14 mouse cellular contexts compared by ENCODE assay signal in the genomic region with DNA sequence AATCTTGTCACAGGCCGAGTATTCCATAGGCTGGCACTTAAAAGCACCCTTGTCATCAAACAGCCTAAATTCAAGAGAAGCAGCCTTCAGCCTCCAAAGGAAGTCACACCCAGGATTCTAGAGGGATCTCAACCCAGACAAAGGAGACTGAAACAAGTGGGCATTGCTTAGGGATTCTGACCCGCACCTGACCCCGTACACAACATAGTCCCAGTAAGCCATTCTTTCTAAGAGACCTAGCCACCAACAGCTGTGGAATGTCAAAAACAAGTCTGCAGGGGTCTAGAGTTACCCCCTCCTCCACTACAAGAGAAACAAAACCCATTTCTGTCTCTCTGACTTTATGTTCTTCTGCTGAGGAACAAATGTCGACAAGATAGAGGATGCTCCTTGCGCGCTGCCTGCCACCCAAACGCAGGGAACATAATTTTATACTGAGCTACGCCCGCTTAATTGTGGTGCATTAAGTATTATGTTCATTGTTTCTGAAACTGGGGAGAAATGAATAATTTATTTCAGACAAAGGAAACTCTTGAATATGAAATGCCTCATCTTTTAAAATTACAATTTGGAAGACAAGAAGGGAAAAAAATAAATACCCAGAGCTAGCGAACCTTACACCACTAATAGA. TPM values are rescaled to one million over a fixed set of nuclear protein-coding genes. Genes with fewer than 3 reads are reported as not detected.
DNase-seq lines count a peak whose midpoint lies in the region; ATAC-seq and TF ChIP-seq lines count a peak whose summit lies in the region.
"Had no signal": no experiment of that assay in that cellular context is flagged by ENCODE, and none has a peak within 500 bp of the region (broad histone marks: within the 10 kb centered on the region; RNA-seq: fewer than 3 reads in every experiment).

No protein-coding gene starts in this region.

- TF ChIP-seq CTCF in hindbrain, postnatal 0 days (IDR thresholded peaks at IDR 0.05; ENCODE audit: low read depth): no peak

- H3K27ac ChIP-seq in hindbrain, embryonic 13.5 days: peak overlapping the region; percentile 40; the same call in 1 of the 2 replicates
- no peak overlapping the region for H3K27ac ChIP-seq in hindbrain, postnatal 0 days
- peak overlapping the region; percentile 49; the same call in 1 of the 2 replicates for H3K27ac ChIP-seq in midbrain, embryonic 10.5 days (replicated peaks)
- H3K27ac ChIP-seq in midbrain, embryonic 11.5 days (ENCODE audit: low read depth, low read length): no peak overlapping the region
- H3K27ac ChIP-seq in embryonic facial prominence, embryonic 10.5 days (replicated peaks): peak overlapping the region; percentile 35; the same call in 1 of the 2 replicates
- H3K27ac ChIP-seq: liver, embryonic 15.5 days had no signal

- 47% methylated on average over 10 of the region's 10 CpGs for WGBS in hindbrain, embryonic 13.5 days
- WGBS in hindbrain, postnatal 0 days: 53% methylated on average over 10 of the region's 10 CpGs
- 73% methylated on average over 10 of the region's 10 CpGs for WGBS in midbrain, embryonic 10.5 days
- 72% methylated on average over 10 of the region's 10 CpGs for WGBS in midbrain, embryonic 11.5 days
- WGBS in embryonic facial prominence, embryonic 10.5 days: 63% methylated on average over 10 of the region's 10 CpGs

- H3K36me3 ChIP-seq in hindbrain, embryonic 13.5 days: no peaks in the 10 kb centered on the region
- H3K36me3 ChIP-seq in hindbrain, postnatal 0 days (ENCODE audit: insufficient read depth, low read length): no peaks in the 10 kb centered on the region
- H3K36me3 ChIP-seq in midbrain, embryonic 10.5 days: no peaks in the 10 kb centered on the region
- no peaks in the 10 kb centered on the region for H3K36me3 ChIP-seq in midbrain, embryonic 11.5 days (ENCODE audit: control insufficient read depth, insufficient read depth, low read length)
- H3K36me3 ChIP-seq in embryonic facial prominence, embryonic 10.5 days (replicated peaks): no peaks in the 10 kb centered on the region
- H3K36me3 ChIP-seq: liver, embryonic 15.5 days had no signal

- no peak overlapping the region for H3K4me3 ChIP-seq in hindbrain, embryonic 13.5 days
- H3K4me3 ChIP-seq in hindbrain, postnatal 0 days (ENCODE audit: low read length): no peak overlapping the region
- H3K4me3 ChIP-seq in midbrain, embryonic 10.5 days: no peak overlapping the region
- H3K4me3 ChIP-seq in midbrain, embryonic 11.5 days (ENCODE audit: low read depth, low read length): no peak overlapping the region
- no peak overlapping the region for H3K4me3 ChIP-seq in embryonic facial prominence, embryonic 10.5 days
- H3K4me3 ChIP-seq: liver, embryonic 15.5 days had no signal

- no peak for ATAC-seq in hindbrain, embryonic 13.5 days (ENCODE audit: low FRiP score)
- no peak for ATAC-seq in hindbrain, postnatal 0 days
- no peak for ATAC-seq in midbrain, embryonic 11.5 days (ENCODE audit: low FRiP score)
- ATAC-seq: CD4-positive, CD25-positive, alpha-beta regulatory T cell, adult 4 months; intestine, embryonic 16.5 days had no signal

- no peak for DNase-seq in hindbrain, postnatal 0 days (ENCODE audit: low spot score)
- no peak for DNase-seq in midbrain, embryonic 10.5 days (ENCODE audit: low spot score)
- DNase-seq in midbrain, embryonic 11.5 days (ENCODE audit: low spot score, missing footprints): no peak
- peak; percentile 22 for DNase-seq in embryonic facial prominence, embryonic 10.5 days (ENCODE audit: low spot score)
- DNase-seq in gastrocnemius, postnatal 25 days: no peak
- DNase-seq in cerebellum, adult 9-10 months: no peak
- DNase-seq: adrenal gland, adult 8-10 months; cerebellum, postnatal 25 days; heart, postnatal 14 days; thymus, postnatal 36 days had no signal

- H3K9me3 ChIP-seq in hindbrain, embryonic 13.5 days: no peaks in the 10 kb centered on the region
- H3K9me3 ChIP-seq in hindbrain, postnatal 0 days (ENCODE audit: low read length): no peaks in the 10 kb centered on the region
- no peaks in the 10 kb centered on the region for H3K9me3 ChIP-seq in midbrain, embryonic 10.5 days (replicated peaks)
- H3K9me3 ChIP-seq in midbrain, embryonic 11.5 days (ENCODE audit: control insufficient read depth, low read length): no peaks in the 10 kb centered on the region
- no peaks in the 10 kb centered on the region for H3K9me3 ChIP-seq in embryonic facial prominence, embryonic 10.5 days
- H3K9me3 ChIP-seq: liver, embryonic 15.5 days had no signal

- H3K4me2 ChIP-seq in hindbrain, embryonic 13.5 days: no peak overlapping the region
- no peak overlapping the region for H3K4me2 ChIP-seq in hindbrain, postnatal 0 days (ENCODE audit: low read depth, low read length)
- no peak overlapping the region for H3K4me2 ChIP-seq in midbrain, embryonic 11.5 days
- H3K4me2 ChIP-seq: liver, embryonic 15.5 days had no signal

- H3K4me1 ChIP-seq in hindbrain, embryonic 13.5 days (replicated peaks): peaks cover 36% of the 10 kb centered on the region
- no peaks in the 10 kb centered on the region for H3K4me1 ChIP-seq in hindbrain, postnatal 0 days (ENCODE audit: insufficient read depth, low read length)
- H3K4me1 ChIP-seq in midbrain, embryonic 10.5 days: peaks cover 24% of the 10 kb centered on the region
- peaks cover 5% of the 10 kb centered on the region; the same call in 1 of the 2 replicates for H3K4me1 ChIP-seq in midbrain, embryonic 11.5 days (ENCODE audit: control insufficient read depth, insufficient read depth, low read length)
- peaks cover 27% of the 10 kb centered on the region for H3K4me1 ChIP-seq in embryonic facial prominence, embryonic 10.5 days

- no peaks in the 10 kb centered on the region for H3K27me3 ChIP-seq in hindbrain, embryonic 13.5 days
- H3K27me3 ChIP-seq in hindbrain, postnatal 0 days (ENCODE audit: insufficient read depth, low read length): no peaks in the 10 kb centered on the region
- no peaks in the 10 kb centered on the region for H3K27me3 ChIP-seq in midbrain, embryonic 10.5 days (ENCODE audit: low read depth, poor library complexity, severe bottlenecking)
- H3K27me3 ChIP-seq in midbrain, embryonic 11.5 days (ENCODE audit: control insufficient read depth, insufficient read depth, low read length): no peaks in the 10 kb centered on the region
- H3K27me3 ChIP-seq in embryonic facial prominence, embryonic 10.5 days (replicated peaks; ENCODE audit: low read depth, poor library complexity, severe bottlenecking): 0 out of 2 replicates have a peak, but pooled peaks cover 18% of the 10 kb centered on the region
- H3K27me3 ChIP-seq: liver, embryonic 15.5 days had no signal

- no peak overlapping the region for H3K9ac ChIP-seq in hindbrain, embryonic 13.5 days
- H3K9ac ChIP-seq in hindbrain, postnatal 0 days (replicated peaks; ENCODE audit: low read length): no peak overlapping the region
- no peak overlapping the region for H3K9ac ChIP-seq in midbrain, embryonic 11.5 days (ENCODE audit: low read length)
- H3K9ac ChIP-seq: liver, embryonic 15.5 days had no signal

RNA-seq across cellular contexts. Expression of gene Gfra1, which starts 18.2 kb away (rescaled TPM):
- 65.7 and 67.6 TPM in 2 replicates for polyA plus RNA-seq in hindbrain, embryonic 13.5 days (2015; fragmentation: Nextera tagmentation; extraction: Ambion mirVana)
- total RNA-seq in hindbrain, postnatal 0 days (2014; rRNA removed): 59.8 and 63.9 TPM in 2 replicates
- polyA plus RNA-seq in hindbrain, postnatal 0 days (2015; fragmentation: Nextera tagmentation; extraction: Ambion mirVana): 31.4 and 32.3 TPM in 2 replicates
- polyA plus RNA-seq in midbrain, embryonic 10.5 days (2016; fragmentation: Nextera tagmentation; extraction: Ambion mirVana): 22.1 and 34.3 TPM in 2 replicates
- polyA plus RNA-seq in midbrain, embryonic 11.5 days (2014; fragmentation: Nextera tagmentation; extraction: Ambion mirVana): 26.7 and 28.5 TPM in 2 replicates
- 13.4 and 15.4 TPM in 2 replicates for polyA plus RNA-seq in embryonic facial prominence, embryonic 10.5 days (2016; fragmentation: Nextera tagmentation; extraction: Ambion mirVana)
- 1 to 10 TPM; 2.1 to 3.2 TPM for total RNA-seq in gastrocnemius, postnatal 25 days (2021)

Comparison
In these comparisons a context has a peak if more than half of its experiments do, and no peak if none do; other contexts are left out.
1. H3K27ac ChIP-seq: peak in hindbrain, embryonic 13.5 days (single experiment), midbrain, embryonic 10.5 days (single experiment) and embryonic facial prominence, embryonic 10.5 days (single experiment); none in hindbrain, postnatal 0 days (single experiment) and midbrain, embryonic 11.5 days (single experiment).